In genomic region chr12:72081961-72082360, GRCm38 (mm10) we compare ENCODE assay signal across 9 mouse cellular contexts. TPM values are rescaled to one million over a fixed set of nuclear protein-coding genes. Genes with fewer than 3 reads are reported as not detected.
DNase-seq lines count a peak whose midpoint lies in the region; ATAC-seq and TF ChIP-seq lines count a peak whose summit lies in the region.
"Had no signal": no experiment of that assay in that cellular context is flagged by ENCODE, and none has a peak within 500 bp of the region (broad histone marks: within the 10 kb centered on the region; RNA-seq: fewer than 3 reads in every experiment).

No protein-coding gene starts in this region.

- ATAC-seq in lung, embryonic 15.5 days (ENCODE audit: borderline replicate concordance, extremely low read depth, low FRiP score, low TSS enrichment) = no peak
- ATAC-seq in limb, embryonic 15.5 days (ENCODE audit: insufficient number of reproducible peaks, low FRiP score, low TSS enrichment, low read depth) = no peak
- ATAC-seq in stomach, postnatal 0 days (ENCODE audit: low FRiP score, low TSS enrichment) = no peak

- no peak for TF ChIP-seq EP300 in stomach, postnatal 0 days (optimal IDR thresholded peaks at IDR 0.05)

- peaks cover 22% of the 10 kb centered on the region for H3K4me1 ChIP-seq in heart, embryonic 10.5 days
- H3K4me1 ChIP-seq in lung, embryonic 15.5 days = peaks cover 25% of the 10 kb centered on the region
- peaks cover 26% of the 10 kb centered on the region for H3K4me1 ChIP-seq in limb, embryonic 15.5 days
- peaks cover 3% of the 10 kb centered on the region for H3K4me1 ChIP-seq in stomach, postnatal 0 days (replicated peaks; ENCODE audit: control insufficient read depth, insufficient read depth)

- H3K4me3 ChIP-seq in heart, embryonic 10.5 days = peak overlapping the region; percentile 44
- no peak overlapping the region for H3K4me3 ChIP-seq in lung, embryonic 15.5 days
- H3K4me3 ChIP-seq in limb, embryonic 15.5 days = peak overlapping the region; percentile 9
- no peak overlapping the region for H3K4me3 ChIP-seq in stomach, postnatal 0 days (ENCODE audit: low read depth, low read length)
- H3K4me3 ChIP-seq: megakaryocyte, embryonic 14.5 days had no signal

- intact Hi-C loops in heart, postnatal 25 days (cut with DNase I) = loop anchor here (10.0 kb wide), 2 partner anchors 453 to 683 kb away; partner anchors contain the start of gene Pcnx4

- H3K27ac ChIP-seq in heart, embryonic 10.5 days = no peak overlapping the region
- no peak overlapping the region for H3K27ac ChIP-seq in lung, embryonic 15.5 days
- no peak overlapping the region for H3K27ac ChIP-seq in limb, embryonic 15.5 days
- no peak overlapping the region for H3K27ac ChIP-seq in stomach, postnatal 0 days (replicated peaks)

- H3K27me3 ChIP-seq in heart, embryonic 10.5 days (ENCODE audit: insufficient read depth, poor library complexity, severe bottlenecking) = no peaks in the 10 kb centered on the region
- H3K27me3 ChIP-seq in lung, embryonic 15.5 days = no peaks in the 10 kb centered on the region
- H3K27me3 ChIP-seq in limb, embryonic 15.5 days = no peaks in the 10 kb centered on the region
- no peaks in the 10 kb centered on the region for H3K27me3 ChIP-seq in stomach, postnatal 0 days (ENCODE audit: control insufficient read depth, insufficient read depth, low read length)

- peak overlapping the region; percentile 50 for H3K4me2 ChIP-seq in lung, embryonic 15.5 days
- peak overlapping the region; percentile 30; the same call in 1 of the 2 replicates for H3K4me2 ChIP-seq in limb, embryonic 15.5 days
- peak overlapping the region; percentile 39 for H3K4me2 ChIP-seq in stomach, postnatal 0 days (replicated peaks; ENCODE audit: low read depth)

- H3K9ac ChIP-seq in lung, embryonic 15.5 days = no peak overlapping the region
- no peak overlapping the region for H3K9ac ChIP-seq in limb, embryonic 15.5 days
- no peak overlapping the region; the same call in 1 of the 2 replicates for H3K9ac ChIP-seq in stomach, postnatal 0 days (ENCODE audit: low read length)

- no peaks in the 10 kb centered on the region for H3K36me3 ChIP-seq in heart, embryonic 10.5 days
- H3K36me3 ChIP-seq in lung, embryonic 15.5 days = 0 out of 2 replicates have a peak, but pooled peaks cover under 1% of the 10 kb centered on the region
- peaks cover under 1% of the 10 kb centered on the region; the same call in 1 of the 2 replicates for H3K36me3 ChIP-seq in limb, embryonic 15.5 days
- no peaks in the 10 kb centered on the region; the same call in 1 of the 2 replicates for H3K36me3 ChIP-seq in stomach, postnatal 0 days (ENCODE audit: control insufficient read depth, insufficient read depth, low read length)

- WGBS in heart, embryonic 10.5 days = 74% methylated on average over 3 of the region's 3 CpGs
- 62% methylated on average over 3 of the region's 3 CpGs for WGBS in lung, embryonic 15.5 days
- 65% methylated on average over 3 of the region's 3 CpGs for WGBS in limb, embryonic 15.5 days
- 61% methylated on average over 3 of the region's 3 CpGs for WGBS in stomach, postnatal 0 days

- no peaks in the 10 kb centered on the region for H3K9me3 ChIP-seq in heart, embryonic 10.5 days
- H3K9me3 ChIP-seq in lung, embryonic 15.5 days = no peaks in the 10 kb centered on the region
- no peaks in the 10 kb centered on the region for H3K9me3 ChIP-seq in limb, embryonic 15.5 days
- no peaks in the 10 kb centered on the region for H3K9me3 ChIP-seq in stomach, postnatal 0 days (ENCODE audit: control insufficient read depth, low read length)
- H3K9me3 ChIP-seq: megakaryocyte, embryonic 14.5 days had no signal

- TF ChIP-seq CTCF in stomach, postnatal 0 days (IDR thresholded peaks at IDR 0.05; ENCODE audit: low read depth) = no peak

- no peak for DNase-seq in heart, embryonic 10.5 days (ENCODE audit: low spot score)
- DNase-seq in heart, postnatal 25 days (ENCODE audit: low spot score) = no peak
- DNase-seq in lung, postnatal 14 days = no peak
- DNase-seq in stomach, postnatal 0 days (ENCODE audit: low spot score) = no peak
- no peak for DNase-seq in frontal cortex, postnatal 10 days (ENCODE audit: low spot score in 2 of 2)
- DNase-seq in spleen, postnatal 14 days (ENCODE audit: low spot score in 2 of 2) = no peak

RNA-seq across cellular contexts. Expression of gene L3hypdh, which starts 3.3 kb away (rescaled TPM):
- 13.6 and 15.1 TPM in 2 replicates for polyA plus RNA-seq in heart, embryonic 10.5 days (2016; fragmentation: Nextera tagmentation; extraction: Ambion mirVana)
- total RNA-seq in heart, postnatal 25 days (2021) = 1 to 10 TPM; 5.7 to 6.7 TPM
- polyA plus RNA-seq in lung, embryonic 15.5 days (2015; fragmentation: Nextera tagmentation; extraction: Ambion mirVana) = 23.6 TPM in 2 replicates
- 19.6 and 19.9 TPM in 2 replicates for polyA plus RNA-seq in limb, embryonic 15.5 days (2015; fragmentation: Nextera tagmentation; extraction: Ambion mirVana)
- polyA plus RNA-seq in stomach, postnatal 0 days (2015; fragmentation: Nextera tagmentation; extraction: Ambion mirVana) = 8.0 and 8.7 TPM in 2 replicates

RNA-seq across cellular contexts. Expression of gene Jkamp, which starts 3.4 kb away (rescaled TPM):
- polyA plus RNA-seq in heart, embryonic 10.5 days (2016; fragmentation: Nextera tagmentation; extraction: Ambion mirVana) = 65.2 and 70.7 TPM in 2 replicates
- total RNA-seq in heart, postnatal 25 days (2021) = 10 to 100 TPM; 21.1 to 21.3 TPM
- 70.7 and 81.6 TPM in 2 replicates for polyA plus RNA-seq in lung, embryonic 15.5 days (2015; fragmentation: Nextera tagmentation; extraction: Ambion mirVana)
- 74.5 and 74.7 TPM in 2 replicates for polyA plus RNA-seq in limb, embryonic 15.5 days (2015; fragmentation: Nextera tagmentation; extraction: Ambion mirVana)
- polyA plus RNA-seq in stomach, postnatal 0 days (2015; fragmentation: Nextera tagmentation; extraction: Ambion mirVana) = 40.6 and 43.1 TPM in 2 replicates

RNA-seq across cellular contexts. Expression of gene Gpr135, which starts 11.0 kb away (rescaled TPM):
- polyA plus RNA-seq in heart, embryonic 10.5 days (2016; fragmentation: Nextera tagmentation; extraction: Ambion mirVana) = 0.32 and 0.41 TPM in 2 replicates
- total RNA-seq in heart, postnatal 25 days (2021) = under 1 TPM; 0.25 to 0.42 TPM
- polyA plus RNA-seq in lung, embryonic 15.5 days (2015; fragmentation: Nextera tagmentation; extraction: Ambion mirVana) = 0.42 and 0.64 TPM in 2 replicates
- 0.76 and 0.87 TPM in 2 replicates for polyA plus RNA-seq in limb, embryonic 15.5 days (2015; fragmentation: Nextera tagmentation; extraction: Ambion mirVana)
- 0.54 and 0.62 TPM in 2 replicates for polyA plus RNA-seq in stomach, postnatal 0 days (2015; fragmentation: Nextera tagmentation; extraction: Ambion mirVana)

Comparison
In these comparisons a context has a peak if more than half of its experiments do, and no peak if none do; other contexts are left out.
1. H3K4me3 ChIP-seq: peak in heart, embryonic 10.5 days (single experiment) and limb, embryonic 15.5 days (single experiment); none in lung, embryonic 15.5 days (single experiment) and stomach, postnatal 0 days (single experiment).
2. Peak in every context shown above with its lines, with median percentiles within 50 percentile points of each other: H3K4me2 ChIP-seq.